Mouse (Mus musculus) midbrain, embryonic 13.5 days (tissue): ENCODE results near the gene Cpne9. TPM values are rescaled to one million over a fixed set of nuclear protein-coding genes. Genes with fewer than 3 reads are reported as not detected.

Experiments used
- ATAC-seq: fragments of 200-750 bp; cut with Nextera tagmentation; 2 replicates; pipeline ENCODE4 v1.8.0; 2017; ENCODE audit warnings: mild to moderate bottlenecking, moderate TSS enrichment, moderate library complexity
- H3K27ac ChIP-seq: fragments of 300-500 bp; sonication (generic); 2 replicates; pipeline ENCODE4 v1.5.1; 2015; ENCODE audit warnings: inconsistent platforms, mild to moderate bottlenecking, moderate library complexity
- H3K27me3 ChIP-seq: fragments of 300-500 bp; sonication (generic); 2 replicates; pipeline ENCODE4 v1.6.1; 2015; ENCODE audit warnings: mild to moderate bottlenecking, inconsistent platforms
- H3K36me3 ChIP-seq: fragments of 300-500 bp; sonication (generic); 2 replicates; pipeline ENCODE4 v1.6.1; 2015; ENCODE audit warnings: mild to moderate bottlenecking, inconsistent platforms
- H3K4me1 ChIP-seq: fragments of 300-500 bp; sonication (generic); replicated peaks from 2 replicates; pipeline ENCODE4 v1.6.1; 2015; ENCODE audit warnings: inconsistent platforms
- H3K4me2 ChIP-seq: fragments of 300-500 bp; sonication (generic); replicated peaks from 2 replicates; pipeline ENCODE4 v1.6.1; 2015; ENCODE audit warnings: moderate library complexity, mild to moderate bottlenecking, inconsistent platforms
- H3K4me3 ChIP-seq: fragments of 300-500 bp; sonication (generic); replicated peaks from 2 replicates; pipeline ENCODE4 v1.5.1; 2015; ENCODE audit warnings: mild to moderate bottlenecking, inconsistent platforms
- H3K9ac ChIP-seq: fragments of 300-500 bp; sonication (generic); replicated peaks from 2 replicates; pipeline ENCODE4 v1.6.1; 2015; ENCODE audit warnings: mild to moderate bottlenecking, inconsistent platforms
- H3K9me3 ChIP-seq: fragments of 300-500 bp; sonication (generic); 2 replicates; pipeline ENCODE4 v1.6.1; 2016; ENCODE audit warnings: mild to moderate bottlenecking, inconsistent platforms
- WGBS: fragments of 180-500 bp; shearing (Covaris S2); methylation state at CpG from one replicate; pipeline ENCODE4 v1.1.7; 2015; 5-methylcytosine and 5-hydroxymethylcytosine counted together
- polyA plus RNA-seq: library from polyadenylated mRNA; unstranded; fragments of >200 nt; fragmentation: Nextera tagmentation; extraction: Ambion mirVana; gene quantifications from 2 replicates; pipeline ENCODE4 v1.2.1, GENCODE M21; 2015

Cpne9 gene
- 0.58 and 0.71 TPM in 2 replicates for polyA plus RNA-seq

- peak within 1 kb of the TSS; percentile 60 for H3K9ac ChIP-seq
- no peaks in the 10 kb centered on the region for H3K9me3 ChIP-seq
- peak within 1 kb of the TSS; percentile 37 for H3K4me3 ChIP-seq
- peaks cover 14% of the 10 kb centered on the region for H3K4me1 ChIP-seq
- no peak within 1 kb of the TSS for H3K27ac ChIP-seq
- H3K4me2 ChIP-seq = peak within 1 kb of the TSS; percentile 64
- peak; percentile 78 for ATAC-seq
- peaks cover 28% of the 10 kb centered on the region for H3K36me3 ChIP-seq
- H3K27me3 ChIP-seq = peaks cover 47% of the 10 kb centered on the region
- WGBS = 1% methylated on average over 37 of the region's 37 CpGs
These were observed at the start of gene Cpne9 for GRCm38 (mm10) chr6:113282101-113282802. Gene Cpne9 (plus strand): TSS chr6:113282307.

GRCm38 (mm10) chr6:113235141-113235540 is 47.0 kb upstream of the Cpne9 start:
- Histone ChIP-seq H3K9ac (no peak overlapping the region), H3K27me3 (no peaks in the 10 kb centered on the region), H3K36me3 (peaks cover 3% of the 10 kb centered on the region; the same call in 1 of the 2 replicates), H3K4me2 (no peak overlapping the region), H3K4me3 (no peak overlapping the region), H3K4me1 (peaks cover 16% of the 10 kb centered on the region), H3K27ac (no peak overlapping the region), H3K9me3 (no peaks in the 10 kb centered on the region)
- ATAC-seq = no peak
- WGBS = 71% methylated on average over 5 of the region's 5 CpGs

- peak; percentile 97 for ATAC-seq
- Histone ChIP-seq H3K27me3 (no peaks in the 10 kb centered on the region), H3K27ac (peak within 1 kb of the TSS; percentile 74), H3K9ac (peak within 1 kb of the TSS; percentile 88), H3K4me3 (peak within 1 kb of the TSS; percentile 94), H3K4me1 (peaks cover 16% of the 10 kb centered on the region), H3K36me3 (peaks cover 22% of the 10 kb centered on the region), H3K9me3 (no peaks in the 10 kb centered on the region), H3K4me2 (peak within 1 kb of the TSS; percentile 95)
- WGBS = under 1% methylated on average over 55 of the region's 55 CpGs
These were observed 44.4 kb upstream of the Cpne9 start, which contains the start of gene Mtmr14 for GRCm38 (mm10) chr6:113237542-113238270. Gene Mtmr14 (plus strand): TSS chr6:113237843.

- WGBS = 52% methylated on average over 6 of the region's 6 CpGs
- 0 out of 2 replicates have a peak, but pooled peaks have one; percentile 5 for ATAC-seq
These were observed 43.7 kb upstream of the Cpne9 start for GRCm38 (mm10) chr6:113238442-113238841.

GRCm38 (mm10) chr6:113242753-113243152 is 39.4 kb upstream of the Cpne9 start:
- no peak overlapping the region for H3K27ac ChIP-seq
- H3K4me1 ChIP-seq = peaks cover 13% of the 10 kb centered on the region
- no peak overlapping the region for H3K4me3 ChIP-seq
- no peak for ATAC-seq
- WGBS = 85% methylated on average over 1 of the region's 1 CpGs
- H3K36me3 ChIP-seq = peaks cover 47% of the 10 kb centered on the region
- H3K4me2 ChIP-seq = no peak overlapping the region
- H3K9me3 ChIP-seq = no peaks in the 10 kb centered on the region
- no peaks in the 10 kb centered on the region for H3K27me3 ChIP-seq
- no peak overlapping the region for H3K9ac ChIP-seq

More at GRCm38 (mm10) chr6:113238442-113238841, 43.7 kb upstream of the Cpne9 start:
- no peaks in the 10 kb centered on the region for H3K9me3 ChIP-seq
- H3K9ac ChIP-seq = peak overlapping the region; percentile 88
- H3K36me3 ChIP-seq = peaks cover 24% of the 10 kb centered on the region
- H3K4me3 ChIP-seq = peak overlapping the region; percentile 94
- H3K4me2 ChIP-seq = peak overlapping the region; percentile 95
- no peak overlapping the region for H3K27ac ChIP-seq
- peaks cover 16% of the 10 kb centered on the region for H3K4me1 ChIP-seq
- no peaks in the 10 kb centered on the region for H3K27me3 ChIP-seq

- H3K4me3 ChIP-seq = no peak overlapping the region
- no peaks in the 10 kb centered on the region for H3K9me3 ChIP-seq
- no peak overlapping the region for H3K9ac ChIP-seq
- 94% methylated on average over 2 of the region's 2 CpGs for whole genome bisulfite sequencing
- H3K4me2 ChIP-seq = no peak overlapping the region
- peaks cover 61% of the 10 kb centered on the region for H3K36me3 ChIP-seq
- H3K27ac ChIP-seq = no peak overlapping the region
- no peak for ATAC-seq
- no peaks in the 10 kb centered on the region for H3K27me3 ChIP-seq
- no peaks in the 10 kb centered on the region for H3K4me1 ChIP-seq
These were observed 36.5 kb upstream of the Cpne9 start for GRCm38 (mm10) chr6:113245585-113245984.

- Histone ChIP-seq H3K36me3 (peaks cover 82% of the 10 kb centered on the region), H3K4me3 (no peak overlapping the region), H3K9ac (no peak overlapping the region), H3K4me2 (no peak overlapping the region), H3K4me1 (no peaks in the 10 kb centered on the region), H3K27me3 (no peaks in the 10 kb centered on the region), H3K27ac (no peak overlapping the region), H3K9me3 (no peaks in the 10 kb centered on the region)
- ATAC-seq = no peak
- WGBS = 88% methylated on average over 5 of the region's 5 CpGs
These were observed 31.3 kb upstream of the Cpne9 start for GRCm38 (mm10) chr6:113250786-113251185.

GRCm38 (mm10) chr6:113251921-113252320 is 30.2 kb upstream of the Cpne9 start:
- ATAC-seq = no peak
- H3K4me1 ChIP-seq = no peaks in the 10 kb centered on the region
- no peaks in the 10 kb centered on the region for H3K9me3 ChIP-seq
- no peak overlapping the region for H3K27ac ChIP-seq
- peaks cover 81% of the 10 kb centered on the region for H3K36me3 ChIP-seq
- no peak overlapping the region for H3K9ac ChIP-seq
- no peak overlapping the region for H3K4me2 ChIP-seq
- H3K4me3 ChIP-seq = no peak overlapping the region
- H3K27me3 ChIP-seq = no peaks in the 10 kb centered on the region

GRCm38 (mm10) chr6:113254899-113255298 is 27.2 kb upstream of the Cpne9 start:
- Histone ChIP-seq H3K9me3 (no peaks in the 10 kb centered on the region), H3K27ac (no peak overlapping the region), H3K4me3 (no peak overlapping the region), H3K27me3 (no peaks in the 10 kb centered on the region), H3K4me1 (no peaks in the 10 kb centered on the region), H3K4me2 (no peak overlapping the region), H3K9ac (no peak overlapping the region), H3K36me3 (peaks cover 87% of the 10 kb centered on the region)
- ATAC-seq = no peak

- no peaks in the 10 kb centered on the region for H3K9me3 ChIP-seq
- H3K4me3 ChIP-seq = no peak overlapping the region
- no peak overlapping the region for H3K4me2 ChIP-seq
- no peak overlapping the region for H3K27ac ChIP-seq
- WGBS = 92% methylated on average over 8 of the region's 8 CpGs
- H3K9ac ChIP-seq = no peak overlapping the region
- peaks cover 90% of the 10 kb centered on the region for H3K36me3 ChIP-seq
- H3K27me3 ChIP-seq = no peaks in the 10 kb centered on the region
- no peak for ATAC-seq
- no peaks in the 10 kb centered on the region for H3K4me1 ChIP-seq
These were observed 20.8 kb upstream of the Cpne9 start for GRCm38 (mm10) chr6:113261174-113261858.

- no peak overlapping the region for H3K4me2 ChIP-seq
- H3K36me3 ChIP-seq = peaks cover 95% of the 10 kb centered on the region
- WGBS = 91% methylated on average over 6 of the region's 6 CpGs
- H3K27me3 ChIP-seq = no peaks in the 10 kb centered on the region
- H3K4me3 ChIP-seq = no peak overlapping the region
- H3K4me1 ChIP-seq = no peaks in the 10 kb centered on the region
- H3K9me3 ChIP-seq = no peaks in the 10 kb centered on the region
- ATAC-seq = no peak
- H3K9ac ChIP-seq = no peak overlapping the region
- no peak overlapping the region for H3K27ac ChIP-seq
These were observed 18.6 kb upstream of the Cpne9 start for GRCm38 (mm10) chr6:113263531-113263930.

- ATAC-seq = no peak
- Histone ChIP-seq H3K27me3 (no peaks in the 10 kb centered on the region), H3K9me3 (no peaks in the 10 kb centered on the region), H3K36me3 (peaks cover 97% of the 10 kb centered on the region), H3K4me1 (no peaks in the 10 kb centered on the region), H3K27ac (no peak overlapping the region), H3K9ac (no peak overlapping the region), H3K4me2 (no peak overlapping the region), H3K4me3 (no peak overlapping the region)
- 95% methylated on average over 8 of the region's 8 CpGs for WGBS
These were observed 17.7 kb upstream of the Cpne9 start for GRCm38 (mm10) chr6:113264429-113264828.
